Mouse (Mus musculus) heart, embryonic 11.5 days (tissue): ENCODE measurements around the gene Gm37240. TPM values are rescaled to one million over a fixed set of nuclear protein-coding genes. Genes with fewer than 3 reads are reported as not detected.
A peak's percentile ranks its signal among the peaks of the same experiment; 100 is the strongest.
"Not testable (repeated sequence)": the region's sequence is repeated elsewhere in the genome, so short reads cannot be mapped to it uniquely, and the experiment has no call there.

ENCODE experiments used
- ATAC-seq: fragments of 200-750 bp; cut with Nextera tagmentation; replicated peaks from 2 replicates; pipeline ENCODE4 v1.8.0; 2017; ENCODE audit warnings: moderate library complexity; ENCODE audit not compliant: insufficient number of reproducible peaks, low FRiP score, low TSS enrichment
- H3K27ac ChIP-seq: fragments of 300-500 bp; sonication (generic); 2 replicates; pipeline ENCODE4 v1.5.1; 2014; ENCODE audit warnings: mild to moderate bottlenecking, low read depth, low read length
- H3K27me3 ChIP-seq: fragments of 300-500 bp; sonication (generic); 2 replicates; pipeline ENCODE4 v1.6.1; 2014; ENCODE audit warnings: mild to moderate bottlenecking, low read length, mixed read lengths; ENCODE audit not compliant: control insufficient read depth, insufficient read depth
- H3K36me3 ChIP-seq: fragments of 300-500 bp; sonication (generic); 2 replicates; pipeline ENCODE4 v1.6.1; 2014; ENCODE audit warnings: mild to moderate bottlenecking, low read length, moderate library complexity, mixed read lengths; ENCODE audit not compliant: control insufficient read depth, insufficient read depth
- H3K4me1 ChIP-seq: fragments of 300-500 bp; sonication (generic); 2 replicates; pipeline ENCODE4 v1.6.1; 2014; ENCODE audit warnings: low read length; ENCODE audit not compliant: control insufficient read depth, insufficient read depth
- H3K4me2 ChIP-seq: fragments of 300-500 bp; sonication (generic); 2 replicates; pipeline ENCODE4 v1.6.1; 2014; ENCODE audit warnings: mild to moderate bottlenecking, moderate library complexity
- H3K4me3 ChIP-seq: fragments of 300-500 bp; sonication (generic); 2 replicates; pipeline ENCODE4 v1.5.1; 2014; ENCODE audit warnings: low read depth, low read length
- H3K9ac ChIP-seq: fragments of 300-500 bp; sonication (generic); 2 replicates; pipeline ENCODE4 v1.6.1; 2014; ENCODE audit warnings: mild to moderate bottlenecking, low read depth, low read length, moderate library complexity
- H3K9me3 ChIP-seq: fragments of 300-500 bp; sonication (generic); replicated peaks from 2 replicates; pipeline ENCODE4 v1.6.1; 2016; ENCODE audit warnings: low read length; ENCODE audit not compliant: control insufficient read depth
- WGBS: fragments of 180-500 bp; shearing (Covaris S2); extraction: QIAGEN DNeasy Blood & Tissue Kit; methylation state at CpG from one replicate; pipeline ENCODE4 v1.1.7; 2014; ENCODE audit not compliant: insufficient replicate concordance; 5-methylcytosine and 5-hydroxymethylcytosine counted together
- polyA plus RNA-seq: library from polyadenylated mRNA; unstranded; fragments of >200 nt; fragmentation: Nextera tagmentation; extraction: Ambion mirVana; gene quantifications from 2 replicates; pipeline ENCODE4 v1.2.1, GENCODE M21; 2014

Gene Gm37240
- polyA plus RNA-seq, 1 experiment from 2014 or later = 4.5 TPM

- H3K27me3 ChIP-seq = no peaks in the 10 kb centered on the region
- WGBS = 23% methylated on average over 4 of the region's 4 CpGs
- no peak overlapping the region for H3K27ac ChIP-seq
- no peaks in the 10 kb centered on the region for H3K36me3 ChIP-seq
- no peak for ATAC-seq
- peak overlapping the region; percentile 78 for H3K4me2 ChIP-seq
- no peaks in the 10 kb centered on the region for H3K9me3 ChIP-seq
- H3K4me1 ChIP-seq = peaks cover 17% of the 10 kb centered on the region
- H3K9ac ChIP-seq = no peak overlapping the region
- peak overlapping the region; percentile 83 for H3K4me3 ChIP-seq
Observed at GRCm38 (mm10) chr3:84580716-84581115, 1306.6 kb downstream of the Gm37240 start.

GRCm38 (mm10) chr3:84570501-84570900, 1316.8 kb downstream of the Gm37240 start:
- Histone ChIP-seq H3K4me3 (no peak overlapping the region), H3K4me1 (peaks cover 8% of the 10 kb centered on the region), H3K27me3 (no peaks in the 10 kb centered on the region), H3K36me3 (no peaks in the 10 kb centered on the region), H3K9me3 (no peaks in the 10 kb centered on the region), H3K4me2 (no peak overlapping the region), H3K27ac (no peak overlapping the region), H3K9ac (no peak overlapping the region)
- WGBS = 73% methylated on average over 3 of the region's 3 CpGs
- ATAC-seq = no peak

GRCm38 (mm10) chr3:84569587-84569986, 1317.7 kb downstream of the Gm37240 start:
- WGBS = 78% methylated on average over 6 of the region's 6 CpGs
- Histone ChIP-seq H3K4me3 (no peak overlapping the region), H3K9ac (no peak overlapping the region), H3K36me3 (no peaks in the 10 kb centered on the region), H3K4me1 (peaks cover 8% of the 10 kb centered on the region), H3K27ac (no peak overlapping the region), H3K4me2 (no peak overlapping the region), H3K27me3 (no peaks in the 10 kb centered on the region), H3K9me3 (no peaks in the 10 kb centered on the region)
- ATAC-seq = no peak

GRCm38 (mm10) chr3:84568540-84568939, 1318.8 kb downstream of the Gm37240 start:
- peaks cover 10% of the 10 kb centered on the region for H3K4me1 ChIP-seq
- no peak overlapping the region for H3K27ac ChIP-seq
- H3K9me3 ChIP-seq = no peaks in the 10 kb centered on the region
- 92% methylated on average over 6 of the region's 6 CpGs for WGBS
- H3K4me2 ChIP-seq = no peak overlapping the region
- H3K4me3 ChIP-seq = no peak overlapping the region
- no peak for ATAC-seq
- H3K27me3 ChIP-seq = no peaks in the 10 kb centered on the region
- no peak overlapping the region for H3K9ac ChIP-seq
- H3K36me3 ChIP-seq = no peaks in the 10 kb centered on the region

- no peak for ATAC-seq
- Histone ChIP-seq H3K9ac (no peak overlapping the region), H3K27me3 (no peaks in the 10 kb centered on the region), H3K4me1 (peaks cover 15% of the 10 kb centered on the region), H3K27ac (0 out of 2 replicates have a peak overlapping the region, but pooled peaks have one; percentile 22), H3K4me3 (no peak overlapping the region), H3K4me2 (peak overlapping the region; percentile 19), H3K9me3 (no peaks in the 10 kb centered on the region), H3K36me3 (no peaks in the 10 kb centered on the region)
- 54% methylated on average over 4 of the region's 4 CpGs for WGBS
Observed at GRCm38 (mm10) chr3:84563415-84563814, 1323.9 kb downstream of the Gm37240 start.

- WGBS = 49% methylated on average over 2 of the region's 2 CpGs
- not testable (repeated sequence) for ATAC-seq, H3K27me3 ChIP-seq, H3K27ac ChIP-seq, H3K4me3 ChIP-seq, H3K9me3 ChIP-seq, H3K36me3 ChIP-seq, H3K9ac ChIP-seq
- Histone ChIP-seq H3K4me1 (peaks cover 15% of the 10 kb centered on the region), H3K4me2 (peak overlapping the region; percentile 24; the same call in 1 of the 2 replicates)
Observed at GRCm38 (mm10) chr3:84562911-84563310, 1324.4 kb downstream of the Gm37240 start.

- Histone ChIP-seq H3K36me3 (no peaks in the 10 kb centered on the region), H3K9ac (no peak overlapping the region), H3K27me3 (no peaks in the 10 kb centered on the region), H3K9me3 (no peaks in the 10 kb centered on the region), H3K4me2 (no peak overlapping the region), H3K4me1 (peaks cover 14% of the 10 kb centered on the region), H3K4me3 (no peak overlapping the region), H3K27ac (no peak overlapping the region)
- no peak for ATAC-seq
- WGBS = 92% methylated on average over 3 of the region's 3 CpGs
Observed at GRCm38 (mm10) chr3:84558301-84558700, 1329.0 kb downstream of the Gm37240 start.

GRCm38 (mm10) chr3:84555780-84556179, 1331.5 kb downstream of the Gm37240 start:
- Histone ChIP-seq H3K4me3 (no peak overlapping the region), H3K27ac (no peak overlapping the region), H3K36me3 (no peaks in the 10 kb centered on the region), H3K27me3 (no peaks in the 10 kb centered on the region), H3K9me3 (no peaks in the 10 kb centered on the region), H3K9ac (no peak overlapping the region), H3K4me1 (peaks cover 8% of the 10 kb centered on the region), H3K4me2 (no peak overlapping the region)
- ATAC-seq = no peak
- WGBS = 77% methylated on average over 3 of the region's 3 CpGs

- WGBS = 52% methylated on average over 8 of the region's 8 CpGs
- no peak overlapping the region for H3K27ac ChIP-seq
Observed at GRCm38 (mm10) chr3:84547177-84547576, 1340.1 kb downstream of the Gm37240 start.

More at GRCm38 (mm10) chr3:84547177-84547576, 1340.1 kb downstream of the Gm37240 start:
- Histone ChIP-seq H3K36me3 (no peaks in the 10 kb centered on the region), H3K27me3 (no peaks in the 10 kb centered on the region), H3K4me3 (no peak overlapping the region), H3K9ac (no peak overlapping the region), H3K4me2 (no peak overlapping the region), H3K9me3 (no peaks in the 10 kb centered on the region), H3K4me1 (peaks cover 4% of the 10 kb centered on the region; the same call in 1 of the 2 replicates)
- ATAC-seq = no peak
